Mouse (Mus musculus) CH12.LX (cell line): ENCODE data around the gene H2-Q4. TPM values are rescaled to one million over a fixed set of nuclear protein-coding genes. Genes with fewer than 3 reads are reported as not detected.
"Not testable (repeated sequence)": the region's sequence is repeated elsewhere in the genome, so short reads cannot be mapped to it uniquely, and the experiment has no call there.

Experiments used
- DNase-seq: peaks from one replicate; pipeline ENCODE4 v3.0.0-alpha.2; 2013; ENCODE audit errors: extremely low read depth
- H3K27ac ChIP-seq: 2 replicates; pipeline ENCODE4 v1.5.1; 2012; ENCODE audit warnings: low read depth, mild to moderate bottlenecking, control low read depth, moderate library complexity; ENCODE audit not compliant: insufficient read depth
- H3K27me3 ChIP-seq: replicated peaks from 2 replicates; pipeline ENCODE3; 2012; ENCODE audit warnings: inconsistent platforms
- H3K36me3 ChIP-seq, 2 experiments: replicated peaks in 1 of 2; 2 replicates each; pipeline versions ENCODE3 to v1.6.1; 2012; ENCODE audit warnings: inconsistent platforms in 1 of 2, low read length in 1 of 2, mild to moderate bottlenecking in 1 of 2, mixed read lengths in 1 of 2, moderate library complexity in 1 of 2; ENCODE audit not compliant: control insufficient read depth in 1 of 2, insufficient read depth in 1 of 2
- H3K4me1 ChIP-seq, 2 experiments: 2 replicates each; pipeline ENCODE4 v1.6.1; 2012; ENCODE audit warnings: inconsistent platforms in 1 of 2, moderate library complexity in 1 of 2; ENCODE audit not compliant: insufficient read depth in 2 of 2, control insufficient read depth in 1 of 2
- H3K4me2 ChIP-seq: 2 replicates; pipeline ENCODE4 v1.6.1; 2012; ENCODE audit warnings: low read depth, mild to moderate bottlenecking, control low read depth; ENCODE audit not compliant: poor library complexity, insufficient read depth, severe bottlenecking
- H3K4me3 ChIP-seq, 3 experiments: fragments of 150-350 bp in 1 of 3; sonication (generic) in 1 of 3; replicated peaks in 1 of 3; 2 replicates each; pipeline versions ENCODE3 to v1.5.1; 2011 to 2012; ENCODE audit warnings: low read depth in 2 of 3, low read length in 2 of 3, mild to moderate bottlenecking in 2 of 3, moderate library complexity in 2 of 3, control low read depth in 1 of 3, improper control_type of control experiment in 1 of 3, inconsistent platforms in 1 of 3, mixed read lengths in 1 of 3; ENCODE audit not compliant: poor library complexity in 1 of 3
- H3K79me2 ChIP-seq: replicated peaks from 2 replicates; pipeline ENCODE4 v1.6.1; 2012; ENCODE audit warnings: mild to moderate bottlenecking, moderate library complexity; ENCODE audit not compliant: control insufficient read depth, poor library complexity, insufficient read depth, severe bottlenecking; ENCODE audit errors: extremely low read depth
- H3K9ac ChIP-seq: 2 replicates; pipeline ENCODE4 v1.6.1; 2012; ENCODE audit warnings: low read depth, mild to moderate bottlenecking, control low read depth, moderate library complexity; ENCODE audit not compliant: insufficient read depth
- H3K9me3 ChIP-seq: replicated peaks from 2 replicates; pipeline ENCODE3; 2012; ENCODE audit warnings: low read length, inconsistent platforms, mixed read lengths
- CTCF ChIP-seq, 2 experiments: IDR thresholded peaks in 1 of 2; conservative IDR thresholded peaks in 1 of 2; 2 replicates each; pipeline ENCODE4 v1.5.1; 2011 to 2012; ENCODE audit warnings: low read depth in 2 of 2, low read length in 2 of 2, improper control_type of control experiment in 1 of 2, inconsistent platforms in 1 of 2, mild to moderate bottlenecking in 1 of 2, moderate library complexity in 1 of 2
- ELF1 ChIP-seq: IDR thresholded peaks from 2 replicates; pipeline ENCODE4 v1.6.1; 2014; ENCODE audit warnings: low read depth, mild to moderate bottlenecking, inconsistent platforms, low read length, improper control_type of control experiment
- HCFC1 ChIP-seq: IDR thresholded peaks from 2 replicates; pipeline ENCODE4 v1.6.1; 2012; ENCODE audit warnings: low read depth, mild to moderate bottlenecking, inconsistent platforms, low read length, improper control_type of control experiment
- MAX ChIP-seq: IDR thresholded peaks from 2 replicates; pipeline ENCODE4 v1.6.1; 2011; ENCODE audit warnings: low read length, improper control_type of control experiment
- MEF2A ChIP-seq: IDR thresholded peaks from 2 replicates; pipeline ENCODE4 v1.6.1; 2014; ENCODE audit warnings: low read depth, mild to moderate bottlenecking, inconsistent platforms, low read length, improper control_type of control experiment, borderline replicate concordance
- PAX5 ChIP-seq: IDR thresholded peaks from 2 replicates; pipeline ENCODE4 v1.6.1; 2012; ENCODE audit warnings: low read length, inconsistent platforms, mixed read lengths
- POLR2AphosphoS2 ChIP-seq: IDR thresholded peaks from 2 replicates; pipeline ENCODE4 v1.6.1; 2011; ENCODE audit warnings: low read depth, low read length, improper control_type of control experiment
- SIN3A ChIP-seq: IDR thresholded peaks from 2 replicates; pipeline ENCODE4 v1.6.1; 2012; ENCODE audit warnings: low read length, improper control_type of control experiment, inconsistent platforms
- TBP ChIP-seq: conservative IDR thresholded peaks from 2 replicates; pipeline ENCODE4 v1.6.1; 2011; ENCODE audit warnings: low read depth, low read length, improper control_type of control experiment
- TCF12 ChIP-seq: IDR thresholded peaks from 2 replicates; pipeline ENCODE4 v1.6.1; 2014; ENCODE audit warnings: low read depth, mild to moderate bottlenecking, inconsistent platforms, low read length, improper control_type of control experiment
- USF1 ChIP-seq: IDR thresholded peaks from 2 replicates; pipeline ENCODE4 v1.6.1; 2014; ENCODE audit warnings: low read depth, mild to moderate bottlenecking, inconsistent platforms, low read length, improper control_type of control experiment
- USF2 ChIP-seq: conservative IDR thresholded peaks from 2 replicates; pipeline ENCODE4 v1.6.1; 2011; ENCODE audit warnings: low read depth, low read length, improper control_type of control experiment
- ZKSCAN1 ChIP-seq: IDR thresholded peaks from 2 replicates; pipeline ENCODE4 v1.6.1; 2012; ENCODE audit warnings: low read depth, inconsistent platforms, low read length, improper control_type of control experiment, borderline replicate concordance
- ZMIZ1 ChIP-seq: IDR thresholded peaks from 2 replicates; pipeline ENCODE4 v1.6.1; 2012; ENCODE audit warnings: low read depth, mild to moderate bottlenecking, inconsistent platforms, low read length, improper control_type of control experiment
- dilution Hi-C: fragments of 300-500 bp; cut with MboI; formaldehyde crosslinking; loops from 2 replicates; pipeline ENCODE4 v1.14.3; 2020; ENCODE audit warnings: low sequenced_read_pairs; ENCODE audit not compliant: extremely low pct_unique_long_range_greater_than_20kb, extremely low pct_ligation_motif_present
- in situ Hi-C: fragments of 300-500 bp; cut with MboI; formaldehyde crosslinking; loops from 3 replicates; pipeline ENCODE4 v1.14.3; 2019; ENCODE audit warnings: low sequenced_read_pairs, low pct_ligation_motif_present, low pct_unique_long_range_greater_than_20kb, mixed read lengths
- polyA plus RNA-seq: library from polyadenylated mRNA; unstranded; fragments of >175 nt; gene quantifications from 2 replicates; pipeline ENCODE4 v1.2.1, GENCODE M21; 2012; ENCODE audit warnings: low read depth; ENCODE audit not compliant: insufficient read length
- total RNA-seq, 2 experiments: library from RNA; depleted of rRNA; stranded (reverse); fragments of 300-350 nt in 1 of 2; fragments of >200 nt in 1 of 2; gene quantifications; 2 replicates each; pipeline ENCODE4 v1.2.3; 2012 to 2014

H2-Q4 gene
- total and polyA plus RNA-seq, 3 experiments, result 116 to 165 (median 157) TPM

- H3K79me2 ChIP-seq, H3K36me3 ChIP-seq, H3K27me3 ChIP-seq, H3K4me2 ChIP-seq, H3K9ac ChIP-seq, H3K9me3 ChIP-seq, in situ Hi-C loops, DNase-seq, H3K4me3 ChIP-seq, H3K27ac ChIP-seq, dilution Hi-C loops, H3K4me1 ChIP-seq: not testable (repeated sequence)
Observed at GRCm38 (mm10) chr17:35331546-35331945, 47.9 kb upstream of the H2-Q4 start.

GRCm38 (mm10) chr17:35342071-35342671 is 37.2 kb upstream of the H2-Q4 start, which contains the start of gene H2-Q2:
Gene H2-Q2 (plus strand): TSS chr17:35342242.
- dilution Hi-C loops (no loop called here), in situ Hi-C loops (no loop called here)
- Histone ChIP-seq H3K79me2 (no peaks in the 10 kb centered on the region), H3K4me3 (no peak within 1 kb of the TSS), H3K27me3 (no peaks in the 10 kb centered on the region), H3K9me3 (no peaks in the 10 kb centered on the region), H3K36me3 (no peaks in the 10 kb centered on the region)
- no peak for TF ChIP-seq MEF2A
- no peak for TF ChIP-seq POLR2AphosphoS2
- no peak for TF ChIP-seq USF2
- TF ChIP-seq ZMIZ1, result no peak
- TF ChIP-seq HCFC1, result no peak
- no peak for TF ChIP-seq ELF1
- TF ChIP-seq SIN3A, result no peak
- TF ChIP-seq TCF12, result no peak
- TF ChIP-seq USF1, result no peak
- TF ChIP-seq CTCF (conservative IDR thresholded peaks at IDR 0.05 in 1 of 2, IDR thresholded peaks at IDR 0.05 in 1 of 2; ENCODE audit: low read depth in 2 of 2, low read length in 2 of 2), result no peak
- no peak for TF ChIP-seq TBP
- TF ChIP-seq ZKSCAN1, result no peak
- no peak for TF ChIP-seq MAX
- no peak for TF ChIP-seq PAX5
- TF ChIP-seq, all 38 proteins: peak for 0
- no peak within 1 kb of the TSS for H3K9ac ChIP-seq
- H3K27ac ChIP-seq, result no peak within 1 kb of the TSS
- no peaks in the 10 kb centered on the region for H3K4me1 ChIP-seq
- DNase-seq, result no peak
- H3K4me2 ChIP-seq, result no peak within 1 kb of the TSS
